Mouse (Mus musculus): ENCODE measurements around the gene Msl3l2.

Msl3l2 gene

GRCm38 (mm10) chr10:56106333-56106995 lies at the start of gene Msl3l2:
Msl3l2 (plus strand) TSS chr10:56106917.
- DNase-seq, result peak; percentile 83

- no peak for DNase-seq
Observed at GRCm38 (mm10) chr10:56058979-56059422, 47.7 kb upstream of the Msl3l2 start.

- no peak for DNase-seq
Observed at GRCm38 (mm10) chr10:56061238-56061830, 45.4 kb upstream of the Msl3l2 start.

- DNase-seq, result no peak
Observed at GRCm38 (mm10) chr10:56062746-56063145, 44.0 kb upstream of the Msl3l2 start.

DNA sequence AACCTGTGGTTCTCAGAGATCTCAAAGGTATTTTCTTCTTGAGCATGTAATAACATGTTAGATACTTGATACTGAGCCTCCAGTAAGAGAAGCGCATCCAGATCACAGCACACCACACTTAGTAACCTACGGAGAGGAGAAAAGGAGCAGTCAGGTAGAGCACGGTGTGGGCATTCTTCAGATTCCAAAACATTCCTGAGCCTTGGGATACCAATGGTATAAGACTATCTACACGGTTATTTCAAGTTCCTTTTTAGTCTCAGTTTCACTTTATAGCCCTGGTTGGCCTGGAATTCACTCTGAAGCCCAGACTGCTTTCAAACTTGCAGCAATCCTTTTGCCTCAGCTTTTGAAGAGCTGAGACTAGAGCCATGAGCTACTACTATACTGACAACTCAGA lies 17.0 kb upstream of the Msl3l2 start:
- no peak for DNase-seq

DNA sequence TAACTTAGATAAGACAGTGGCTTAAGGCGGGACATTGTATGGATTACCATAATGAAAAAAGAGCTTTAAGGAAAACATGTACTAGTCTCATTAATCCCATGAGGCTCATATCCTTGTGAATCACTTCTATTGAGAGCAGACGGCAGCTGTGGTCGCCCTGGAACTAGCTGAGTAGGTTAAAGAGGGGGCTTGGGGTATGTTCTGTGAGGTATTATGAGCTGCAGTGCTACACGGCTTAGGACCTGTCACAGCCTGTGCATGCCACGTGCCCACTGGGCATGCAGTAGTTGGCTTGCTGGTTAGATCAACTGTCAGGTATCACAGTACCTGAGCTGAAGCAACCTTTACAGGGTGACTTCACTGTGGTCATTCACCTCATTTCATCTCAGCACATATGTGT lies 12.1 kb upstream of the Msl3l2 start:
- DNase-seq, result no peak

DNA sequence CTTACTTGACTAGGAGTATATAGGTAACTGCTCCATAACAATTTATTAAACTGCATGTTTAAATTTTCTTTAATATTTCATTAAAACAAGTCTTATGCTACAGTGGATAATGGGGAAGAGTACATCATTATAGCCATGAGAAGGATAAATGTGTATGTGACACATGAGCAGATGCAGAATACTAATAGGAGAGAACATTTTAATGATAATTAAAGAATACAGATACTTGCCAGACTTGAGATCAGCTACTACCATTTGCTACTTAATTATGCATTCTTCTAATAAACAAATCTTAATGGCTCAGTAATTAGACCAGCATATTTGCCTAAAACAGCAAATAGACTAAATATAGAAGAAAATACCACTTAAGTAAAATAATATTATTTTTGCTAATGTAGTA lies 10.0 kb upstream of the Msl3l2 start:
- DNase-seq, result no peak

GRCm38 (mm10) chr10:56099126-56099525 lies 7.6 kb upstream of the Msl3l2 start:
- DNase-seq, result no peak

DNA sequence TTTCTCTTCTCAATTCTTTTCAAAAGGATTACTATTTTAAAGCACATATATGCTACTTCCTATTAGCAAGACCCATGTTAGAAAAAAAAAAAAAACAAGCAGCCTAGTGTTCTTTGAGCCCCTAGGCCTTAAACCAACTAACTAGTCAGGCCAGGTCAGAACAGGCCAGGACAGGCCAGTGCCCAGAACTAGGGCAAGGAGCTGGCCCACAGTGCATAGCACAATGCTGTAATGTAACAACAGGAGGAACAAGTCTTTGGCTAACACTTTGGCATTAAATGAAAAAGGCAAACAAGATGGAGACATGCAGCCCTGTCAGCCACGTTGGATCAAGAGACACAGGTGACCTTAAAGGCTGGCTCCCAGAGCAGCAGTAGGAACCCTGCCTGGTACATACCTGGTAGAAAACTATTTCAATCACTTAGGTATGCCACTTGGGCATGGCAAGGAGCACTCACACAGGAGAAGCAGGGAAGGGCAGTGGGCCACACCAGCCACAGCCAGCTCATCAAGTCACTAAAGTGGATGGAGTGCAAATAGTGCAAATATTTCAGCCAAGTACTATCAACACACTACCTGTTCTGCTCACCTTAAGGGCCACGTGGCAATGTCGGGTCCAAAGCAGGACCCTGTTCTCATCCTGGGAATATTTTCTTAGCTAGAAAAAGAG lies 6.9 kb upstream of the Msl3l2 start:
- no peak for DNase-seq

GRCm38 (mm10) chr10:56106996-56107334 lies 248 bp downstream of the Msl3l2 start:
- no peak for DNase-seq

GRCm38 (mm10) chr10:56114951-56115635 lies 8.4 kb downstream of the Msl3l2 start:
- peak; percentile 80 for DNase-seq

- no peak for DNase-seq
Observed at GRCm38 (mm10) chr10:56115636-56116180, 9.0 kb downstream of the Msl3l2 start.

DNA sequence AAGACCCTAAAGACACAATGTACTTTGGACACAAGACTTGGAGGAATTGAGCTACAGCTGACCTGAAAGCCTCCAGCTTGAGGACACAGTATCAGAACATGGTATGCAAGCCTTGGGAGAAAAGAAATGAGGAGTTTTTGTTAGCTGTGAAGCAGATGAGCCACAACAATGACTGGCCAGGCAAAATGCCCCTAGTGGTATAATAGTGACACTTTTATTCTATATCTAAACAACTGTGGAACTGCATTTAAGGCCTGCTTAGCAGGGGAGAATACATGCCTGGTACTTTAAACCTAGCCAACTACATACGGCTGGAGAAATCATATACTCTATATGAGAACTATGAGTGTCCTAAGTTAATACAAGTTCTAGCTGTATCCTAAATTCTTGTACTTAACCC lies 20.3 kb downstream of the Msl3l2 start:
- no peak for DNase-seq

GRCm38 (mm10) chr10:56129642-56130041 lies 22.9 kb downstream of the Msl3l2 start:
- DNase-seq, result no peak

DNA sequence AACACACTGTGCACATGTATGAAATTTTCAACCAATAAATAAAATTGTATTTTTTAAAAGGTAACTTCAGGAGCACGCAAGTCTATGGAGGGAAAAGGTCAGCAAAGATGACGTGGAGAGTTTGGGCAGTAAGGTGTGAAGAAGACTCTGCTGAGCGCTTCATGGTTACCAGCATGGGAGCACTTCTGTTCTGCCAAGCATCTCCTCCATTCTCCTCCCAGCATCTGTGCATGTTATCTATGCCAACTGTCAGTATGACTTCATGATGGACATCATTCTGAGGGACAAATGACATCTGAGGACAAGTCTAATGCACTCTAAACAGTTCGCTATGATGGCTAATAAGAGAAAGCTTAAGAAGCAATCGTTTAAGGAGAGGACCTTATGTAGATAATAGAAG lies 30.5 kb downstream of the Msl3l2 start:
- DNase-seq, result no peak

- DNase-seq, result no peak
Observed at GRCm38 (mm10) chr10:56148920-56149319, 42.2 kb downstream of the Msl3l2 start.

GRCm38 (mm10) chr10:56156956-56157355 lies 50.2 kb downstream of the Msl3l2 start:
- DNase-seq, result no peak

GRCm38 (mm10) chr10:56158207-56158606 lies 51.5 kb downstream of the Msl3l2 start:
- no peak for DNase-seq

- no peak for DNase-seq
Observed at GRCm38 (mm10) chr10:56158748-56159147, 52.0 kb downstream of the Msl3l2 start.

GRCm38 (mm10) chr10:56164411-56164810 lies 57.7 kb downstream of the Msl3l2 start:
- DNase-seq, result no peak

GRCm38 (mm10) chr10:56165758-56166157 lies 59.0 kb downstream of the Msl3l2 start:
- DNase-seq, result peak; percentile 22
